Mouse (Mus musculus): ENCODE results near the gene Triobp. TPM values are rescaled to one million over a fixed set of nuclear protein-coding genes. Genes with fewer than 3 reads are reported as not detected.
A peak's percentile ranks its signal among the peaks of the same experiment; 100 is the strongest.
"Not testable (repeated sequence)": the region's sequence is repeated elsewhere in the genome, so short reads cannot be mapped to it uniquely, and the experiment has no call there.

Triobp gene
- total RNA-seq, 2 experiments from 2014 or later, result 23.0 to 23.6 TPM

DNA sequence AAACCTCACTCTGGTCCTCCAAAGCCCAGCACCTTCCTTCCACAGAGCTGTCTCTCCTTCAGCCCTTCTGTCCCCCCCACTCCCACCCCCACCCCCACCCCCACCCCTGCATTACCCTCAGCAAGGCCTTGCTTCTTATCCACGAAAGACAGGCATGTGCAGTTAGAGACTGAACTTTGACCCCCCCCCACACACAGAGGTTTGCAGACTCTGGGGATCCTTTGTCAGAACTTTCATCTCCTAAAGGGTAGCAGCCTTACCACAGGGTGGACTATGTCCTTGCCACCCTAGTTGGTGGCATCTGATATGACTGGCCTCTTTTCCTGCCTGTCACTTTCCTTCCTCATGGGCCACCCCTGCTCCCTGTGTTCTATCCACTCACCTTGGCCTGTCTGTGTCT, 75.8 kb downstream of the Triobp start:
- intact Hi-C loops (cut with DNase I), result no loop called here
- no peak for DNase-seq (ENCODE audit: low spot score in 2 of 2)

DNA sequence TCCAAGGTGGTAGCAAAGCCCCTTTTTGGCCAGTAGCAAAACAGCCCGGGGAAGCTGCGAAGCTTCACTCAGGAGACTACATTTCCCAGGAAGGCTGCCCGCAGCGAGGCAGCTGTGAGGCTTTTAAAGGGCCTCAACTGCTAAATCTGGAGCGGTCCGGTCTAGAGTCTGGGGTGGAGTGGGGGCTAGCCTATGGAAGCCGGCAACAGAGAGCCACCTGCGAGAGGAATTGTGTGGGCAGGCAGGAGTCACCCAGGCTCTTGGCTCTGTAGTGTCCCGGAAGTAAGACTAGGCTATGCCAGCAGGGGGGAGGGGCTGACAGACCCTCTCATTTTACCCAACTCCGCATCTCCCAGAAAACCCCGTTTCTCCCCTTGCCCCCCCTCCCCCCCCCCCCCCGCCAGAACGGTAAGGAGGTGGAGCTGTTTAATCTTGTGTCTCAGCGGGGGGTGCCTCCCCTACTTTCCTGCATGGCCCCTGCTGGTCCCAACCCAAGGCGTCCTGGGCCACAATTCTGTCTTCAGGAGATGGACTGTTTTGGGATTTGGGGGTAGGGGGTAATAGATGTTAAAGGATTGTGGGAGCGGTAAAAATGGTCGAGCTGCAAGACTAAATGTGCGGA, 78.3 kb downstream of the Triobp start:
- intact Hi-C loops (cut with DNase I), result no loop called here
- peak in 1 of 2 experiments; percentile 35 for DNase-seq (ENCODE audit: low spot score in 2 of 2)

DNA sequence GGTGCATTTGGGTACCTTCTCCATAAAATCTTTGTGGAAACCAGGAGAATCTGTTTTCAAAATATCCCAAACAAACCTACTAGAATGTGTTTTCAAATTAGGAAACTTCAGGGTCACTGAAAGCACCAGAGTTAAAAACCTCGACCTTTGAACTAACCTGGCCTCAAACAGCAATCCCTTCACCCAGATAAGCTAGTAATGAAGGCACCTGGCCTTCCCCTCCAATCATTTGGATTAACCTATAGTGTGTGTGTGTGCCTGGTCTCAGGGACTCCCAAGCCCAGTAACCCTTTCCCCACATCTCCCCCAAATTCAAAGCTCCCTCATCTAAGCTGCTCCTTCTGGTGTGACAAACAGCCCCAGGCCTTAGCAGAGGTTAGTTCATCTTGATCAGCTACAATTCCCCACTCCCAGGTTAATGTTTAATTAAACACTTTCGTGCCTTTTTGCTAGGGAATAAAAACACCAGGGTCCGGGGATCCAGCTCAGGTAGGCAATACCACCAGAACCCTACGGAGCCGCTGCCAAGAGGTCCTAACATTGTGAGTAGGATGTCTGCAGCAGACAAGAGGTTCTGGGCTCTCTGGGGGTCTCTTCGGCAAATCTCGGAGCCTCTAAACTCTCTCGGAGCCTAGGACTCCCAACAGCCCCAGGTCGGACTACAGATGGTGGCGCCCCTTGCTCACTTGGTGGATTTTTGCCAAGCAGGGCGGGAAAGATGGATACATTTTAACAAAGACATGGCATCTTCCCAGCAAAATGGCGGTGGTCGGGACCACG, 79.2 kb downstream of the Triobp start:
- intact Hi-C loops (cut with DNase I), result no loop called here

DNA sequence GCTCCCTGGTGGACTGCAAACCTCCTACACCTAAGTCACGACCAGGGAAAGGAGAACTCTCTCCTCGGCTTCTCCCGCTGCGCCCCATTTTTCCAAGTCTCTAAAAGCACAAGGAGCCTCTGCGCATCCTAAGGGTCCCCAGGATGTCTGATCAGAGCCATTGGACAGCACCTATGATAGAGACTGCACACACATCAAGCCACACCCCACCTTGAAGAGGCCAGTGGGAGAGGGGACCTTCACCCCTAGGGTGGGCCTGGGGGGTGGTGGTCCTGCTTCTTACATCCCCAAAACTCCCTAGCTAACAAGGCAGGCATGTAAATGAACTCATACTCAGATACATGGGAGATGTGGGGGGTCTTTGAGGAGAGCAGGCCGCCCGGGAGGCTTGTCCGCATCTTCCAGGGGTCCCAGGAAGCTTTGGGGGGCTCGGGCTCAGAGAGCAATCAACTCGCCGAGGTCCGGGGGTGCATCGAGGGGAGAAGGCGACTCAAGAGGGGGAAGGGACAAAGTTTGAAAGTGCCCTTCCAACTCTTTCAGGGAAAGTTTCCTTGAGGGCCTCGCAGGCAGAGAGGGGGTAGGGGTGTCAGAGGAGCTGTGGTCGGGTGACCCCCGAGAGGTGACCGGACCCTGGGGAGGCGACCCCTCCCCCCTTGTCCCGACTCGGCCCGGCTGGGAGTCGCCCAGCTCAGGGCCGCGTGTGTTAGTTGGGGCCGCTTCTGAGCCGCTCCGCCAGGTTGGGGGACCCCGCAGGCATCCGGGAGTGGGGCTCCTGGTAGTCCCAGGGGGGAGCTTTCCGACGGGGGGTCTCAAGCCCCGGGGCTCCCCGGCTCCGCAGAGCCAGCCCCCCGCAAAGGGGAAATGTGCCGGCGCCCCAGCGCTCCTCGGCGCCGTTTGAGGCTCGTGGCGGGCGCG, 80.0 kb downstream of the Triobp start:
- intact Hi-C loops (cut with DNase I), result no loop called here
- no peak for DNase-seq (ENCODE audit: low spot score in 2 of 2)

More for the DNA sequence above, 79.2 kb downstream of the Triobp start:
- no peak for DNase-seq (ENCODE audit: low spot score in 2 of 2)

- DNase-seq (ENCODE audit: low spot score in 2 of 2), result peak; percentile 94
- intact Hi-C loops (cut with DNase I), result no loop called here
Measured at GRCm38 (mm10) chr15:79028237-79028738, 80.8 kb downstream of the Triobp start, which contains the start of gene H1f0. Gene H1f0 (plus strand): TSS chr15:79028450.

DNA sequence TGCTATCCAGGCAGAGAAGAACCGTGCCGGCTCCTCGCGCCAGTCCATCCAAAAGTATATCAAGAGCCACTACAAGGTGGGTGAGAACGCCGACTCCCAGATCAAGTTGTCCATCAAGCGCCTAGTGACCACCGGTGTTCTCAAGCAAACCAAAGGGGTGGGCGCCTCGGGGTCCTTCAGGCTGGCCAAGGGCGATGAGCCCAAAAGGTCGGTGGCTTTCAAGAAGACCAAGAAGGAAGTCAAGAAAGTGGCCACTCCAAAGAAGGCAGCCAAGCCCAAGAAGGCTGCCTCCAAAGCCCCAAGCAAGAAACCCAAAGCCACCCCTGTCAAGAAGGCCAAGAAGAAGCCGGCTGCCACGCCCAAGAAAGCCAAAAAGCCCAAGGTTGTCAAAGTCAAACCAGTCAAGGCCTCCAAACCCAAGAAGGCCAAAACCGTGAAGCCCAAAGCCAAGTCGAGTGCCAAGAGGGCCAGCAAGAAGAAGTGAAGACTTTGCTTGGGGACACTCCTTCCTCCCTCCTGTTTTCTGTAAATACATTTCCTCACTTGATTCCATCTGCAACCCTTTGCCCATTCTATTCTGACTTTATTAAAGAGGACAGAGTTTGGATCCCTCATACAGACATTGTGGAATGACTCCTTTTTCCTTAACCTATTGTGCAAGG, 81.4 kb downstream of the Triobp start:
- no peak for DNase-seq (ENCODE audit: low spot score in 2 of 2)
- intact Hi-C loops (cut with DNase I), result no loop called here

DNA sequence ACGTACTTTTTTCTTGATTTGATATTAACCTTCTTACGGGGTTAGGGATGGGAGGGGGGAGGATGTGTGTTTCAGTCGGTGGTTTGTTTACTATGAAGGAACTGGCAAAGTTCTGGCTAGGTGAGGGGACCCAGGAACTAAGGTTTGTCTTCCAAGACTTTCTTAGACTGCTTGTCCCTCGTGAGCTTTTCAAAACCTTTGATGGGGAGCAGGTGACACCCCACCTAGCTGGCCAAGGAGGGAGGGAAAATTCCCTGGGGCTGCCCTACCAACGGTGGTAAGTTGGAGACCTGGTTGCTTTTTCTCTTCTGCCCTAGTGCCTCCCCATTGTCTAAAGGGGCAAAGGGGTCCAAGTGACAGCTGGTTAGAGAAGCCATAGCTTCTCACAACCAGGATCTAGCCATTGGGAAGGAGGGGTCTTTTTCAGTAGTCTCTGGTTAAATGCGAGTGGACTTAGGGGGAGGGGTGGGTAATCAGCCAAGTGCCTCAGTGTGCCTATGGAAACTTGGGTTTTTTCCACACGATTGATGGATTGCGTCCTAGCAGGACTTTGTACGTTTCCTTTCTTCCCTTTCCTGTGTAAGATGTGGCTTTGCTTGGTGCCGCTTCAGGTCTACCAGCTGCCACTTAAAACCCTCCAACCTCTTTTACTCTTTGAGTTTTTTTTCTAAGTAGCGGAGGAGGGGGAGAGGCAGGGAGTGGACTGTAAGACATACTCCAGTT, 82.2 kb downstream of the Triobp start:
- intact Hi-C loops (cut with DNase I), result no loop called here
- DNase-seq (ENCODE audit: low spot score in 2 of 2), result no peak

- intact Hi-C loops (cut with DNase I), result no loop called here
Measured at GRCm38 (mm10) chr15:79030551-79031435, 83.3 kb downstream of the Triobp start.

GRCm38 (mm10) chr15:79031908-79032307, 84.4 kb downstream of the Triobp start:
- intact Hi-C loops (cut with DNase I); DNase-seq (ENCODE audit: low spot score in 2 of 2): not testable (repeated sequence)

More at GRCm38 (mm10) chr15:79030551-79031435, 83.3 kb downstream of the Triobp start:
- peak; percentile 84 to 85 for DNase-seq (ENCODE audit: low spot score in 2 of 2)

DNA sequence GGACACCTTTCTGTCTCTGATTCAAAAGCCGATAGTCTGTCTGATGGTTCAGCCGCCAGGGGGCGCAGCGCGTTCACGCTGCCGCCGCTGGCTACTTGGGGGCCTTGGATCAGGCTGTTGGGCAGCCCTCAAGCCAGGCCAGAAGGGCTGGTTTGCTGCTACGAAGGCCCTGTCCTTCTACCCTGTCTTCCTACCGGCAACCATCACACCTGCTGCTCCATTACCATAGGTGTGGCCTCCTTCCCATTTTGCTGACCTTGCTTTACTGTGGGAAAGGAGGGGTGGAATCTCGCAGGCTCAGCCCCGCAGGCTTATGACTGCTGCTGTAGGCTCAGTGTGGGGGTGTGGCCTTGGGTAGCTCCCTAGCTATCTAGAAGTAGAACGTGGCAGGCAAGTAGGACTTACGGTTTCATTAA, 90.4 kb downstream of the Triobp start:
- DNase-seq (ENCODE audit: low spot score in 2 of 2), result peak in 1 of 2 experiments; percentile 65
- intact Hi-C loops (cut with DNase I), result loop anchor here (2.0 kb wide), 1 partner anchor 33 kb away; no protein-coding TSS in a partner anchor

- intact Hi-C loops (cut with DNase I), result loop anchor here (2.0 kb wide), 1 partner anchor 32 kb away; no protein-coding TSS in a partner anchor
- no peak for DNase-seq (ENCODE audit: low spot score in 2 of 2)
Measured at GRCm38 (mm10) chr15:79038331-79038730, 90.8 kb downstream of the Triobp start.

- peak; percentile 57 to 74 for DNase-seq (ENCODE audit: low spot score in 2 of 2)
- intact Hi-C loops (cut with DNase I), result loop anchor here (2.0 kb wide), 1 partner anchor 32 kb away; no protein-coding TSS in a partner anchor
Measured at GRCm38 (mm10) chr15:79038853-79039252, 91.3 kb downstream of the Triobp start.

DNA sequence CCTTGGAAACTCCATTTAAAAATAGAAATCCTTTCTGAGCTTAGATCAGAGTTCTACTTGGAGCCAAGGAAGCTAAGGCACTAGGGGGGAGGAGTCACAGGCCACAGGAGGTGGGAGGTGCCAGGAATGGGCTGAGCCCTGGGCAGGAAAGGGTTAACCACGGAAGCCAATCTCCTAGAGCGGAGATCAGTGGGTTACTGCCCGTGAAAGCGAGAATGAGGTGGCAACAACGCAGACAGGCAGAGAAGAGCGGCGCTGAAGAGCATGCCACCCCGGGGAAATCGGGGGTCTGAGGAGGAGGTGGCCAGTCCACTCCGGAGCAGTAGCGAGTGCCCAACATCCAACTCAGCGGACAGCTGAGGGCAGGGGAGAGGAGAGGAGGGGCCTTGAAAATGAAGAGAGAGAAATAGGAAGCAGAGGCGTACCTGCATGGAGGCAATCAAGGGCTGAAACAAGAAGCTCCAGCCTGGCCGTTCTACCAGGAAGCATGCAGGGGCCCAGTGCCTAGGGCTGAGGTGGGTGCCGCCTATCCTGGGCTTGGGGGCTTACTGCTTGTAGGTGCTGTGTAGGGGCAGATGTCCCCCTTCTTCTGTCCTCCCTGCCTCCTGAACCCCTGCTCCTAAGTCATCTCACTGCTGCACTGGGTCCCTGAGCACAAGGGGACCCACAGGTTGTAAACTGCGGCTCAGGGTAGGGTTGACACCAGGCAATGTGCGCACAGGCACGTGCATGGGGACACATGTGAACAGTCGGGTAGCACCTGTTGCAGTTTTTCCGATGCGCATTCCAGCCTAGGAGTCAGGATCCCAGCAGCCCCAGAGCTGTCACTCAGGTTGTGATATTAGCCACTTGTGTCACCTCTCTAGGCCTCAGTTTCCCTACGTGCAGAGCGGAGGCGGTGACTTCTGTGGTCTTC, 93.2 kb downstream of the Triobp start:
- intact Hi-C loops (cut with DNase I), result no loop called here
- no peak for DNase-seq (ENCODE audit: low spot score in 2 of 2)

- DNase-seq (ENCODE audit: low spot score in 2 of 2), result no peak
- intact Hi-C loops (cut with DNase I), result no loop called here
Measured at GRCm38 (mm10) chr15:79041585-79041984, 94.1 kb downstream of the Triobp start, which contains the start of gene Galr3. Gene Galr3 (plus strand): TSS chr15:79041885.

- peak; percentile 55 to 58 for DNase-seq (ENCODE audit: low spot score in 2 of 2)
- intact Hi-C loops (cut with DNase I), result no loop called here
Measured at GRCm38 (mm10) chr15:79042721-79043491, 95.4 kb downstream of the Triobp start.

Data from left cerebral cortex, postnatal 14 days (tissue).